Mouse (Mus musculus) monocyte, adult 59 days (primary cell): ENCODE data around the gene Ankrd13a. TPM values are rescaled to one million over a fixed set of nuclear protein-coding genes. Genes with fewer than 3 reads are reported as not detected.

Experiments used
- total RNA-seq, 2 experiments: library from RNA; stranded (reverse); gene quantifications; one replicate each; pipeline ENCODE4 v1.2.4; 2023

Gene Ankrd13a
- total RNA-seq, result 100 to 1,000 TPM; 156 to 165 TPM

DNA sequence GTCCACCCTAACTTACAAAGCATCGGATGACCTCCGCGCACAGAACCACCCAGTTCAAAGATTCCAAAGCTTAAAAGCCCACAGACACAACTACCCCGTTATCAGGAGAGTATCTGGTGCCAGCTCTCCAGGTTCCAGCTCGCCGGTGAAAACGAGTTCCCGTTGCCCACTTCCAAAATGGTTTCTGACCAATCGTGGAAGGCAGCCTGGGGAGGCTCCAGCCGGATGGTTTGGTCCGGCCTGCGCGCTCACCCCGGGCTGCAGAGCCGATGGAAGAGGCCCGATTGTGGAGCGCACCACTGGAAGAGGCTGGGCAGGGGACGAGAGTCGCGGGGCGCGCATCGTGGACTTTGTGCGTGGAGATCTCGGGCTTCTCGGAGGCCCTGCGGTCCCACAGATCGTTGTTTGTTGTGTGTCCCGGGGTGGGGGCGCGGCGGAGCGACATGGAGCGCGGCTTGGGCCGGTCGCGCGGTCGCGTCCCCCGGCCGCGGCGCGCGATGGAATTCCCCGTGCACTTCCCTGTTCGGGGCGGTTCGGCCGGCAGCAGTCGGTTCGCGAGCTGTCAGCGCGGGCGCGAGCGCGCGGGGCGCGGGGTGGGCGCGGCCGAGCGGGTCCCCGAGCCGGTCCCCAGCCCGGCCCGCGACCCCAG lies at the start of gene Ankrd13a:
Gene Ankrd13a, plus strand, starts transcription at position 275 of the 649 bp plus-strand sequence.

DNA sequence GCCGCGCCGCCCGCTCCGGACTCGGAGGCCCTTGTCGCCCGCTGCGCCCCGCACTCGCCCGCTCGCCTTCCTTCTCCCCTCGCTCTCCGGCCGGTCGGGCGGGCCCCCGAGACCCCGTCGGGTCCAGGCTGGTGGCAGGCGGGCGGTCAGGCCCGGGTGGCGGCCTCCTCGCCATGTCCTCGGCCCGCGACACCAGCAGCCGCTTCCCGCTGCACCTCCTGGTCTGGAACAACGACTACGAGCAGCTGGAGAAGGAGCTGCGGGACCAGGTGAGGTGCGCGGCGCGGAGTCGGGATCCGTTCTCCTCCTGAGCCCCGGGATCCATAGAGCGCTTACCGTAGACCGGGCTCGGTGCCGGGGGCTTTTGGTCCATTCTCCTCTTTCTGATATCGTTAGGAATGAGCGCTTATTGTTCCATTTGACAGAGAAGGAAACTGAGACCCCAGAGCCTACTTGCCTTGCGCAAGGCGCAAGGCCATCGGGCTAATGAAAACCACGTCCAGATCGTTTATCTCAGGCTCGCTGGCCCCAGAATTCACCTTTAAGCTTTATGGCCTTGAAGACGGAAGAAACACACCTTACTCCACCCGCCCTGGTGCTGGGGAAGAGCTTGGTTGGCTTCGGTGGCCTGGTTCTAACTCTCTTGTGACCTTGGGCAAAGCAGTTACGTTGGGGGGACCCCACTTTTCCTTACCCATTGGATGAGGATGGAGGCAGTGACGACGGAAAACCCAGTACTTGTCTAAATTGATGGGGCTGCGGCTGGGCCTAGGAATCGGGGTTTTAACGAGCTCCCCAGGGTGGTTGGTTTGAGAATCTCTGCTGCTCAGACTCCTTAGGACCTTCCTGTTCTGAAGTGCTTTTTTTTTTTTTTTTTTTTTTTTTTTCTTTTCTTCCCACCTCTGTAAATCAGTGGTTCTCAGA lies 841 bp downstream of the Ankrd13a start, which contains the start of gene Git2:
Gene Git2, minus strand, starts transcription at position 462 of the 924 bp plus-strand sequence.

DNA sequence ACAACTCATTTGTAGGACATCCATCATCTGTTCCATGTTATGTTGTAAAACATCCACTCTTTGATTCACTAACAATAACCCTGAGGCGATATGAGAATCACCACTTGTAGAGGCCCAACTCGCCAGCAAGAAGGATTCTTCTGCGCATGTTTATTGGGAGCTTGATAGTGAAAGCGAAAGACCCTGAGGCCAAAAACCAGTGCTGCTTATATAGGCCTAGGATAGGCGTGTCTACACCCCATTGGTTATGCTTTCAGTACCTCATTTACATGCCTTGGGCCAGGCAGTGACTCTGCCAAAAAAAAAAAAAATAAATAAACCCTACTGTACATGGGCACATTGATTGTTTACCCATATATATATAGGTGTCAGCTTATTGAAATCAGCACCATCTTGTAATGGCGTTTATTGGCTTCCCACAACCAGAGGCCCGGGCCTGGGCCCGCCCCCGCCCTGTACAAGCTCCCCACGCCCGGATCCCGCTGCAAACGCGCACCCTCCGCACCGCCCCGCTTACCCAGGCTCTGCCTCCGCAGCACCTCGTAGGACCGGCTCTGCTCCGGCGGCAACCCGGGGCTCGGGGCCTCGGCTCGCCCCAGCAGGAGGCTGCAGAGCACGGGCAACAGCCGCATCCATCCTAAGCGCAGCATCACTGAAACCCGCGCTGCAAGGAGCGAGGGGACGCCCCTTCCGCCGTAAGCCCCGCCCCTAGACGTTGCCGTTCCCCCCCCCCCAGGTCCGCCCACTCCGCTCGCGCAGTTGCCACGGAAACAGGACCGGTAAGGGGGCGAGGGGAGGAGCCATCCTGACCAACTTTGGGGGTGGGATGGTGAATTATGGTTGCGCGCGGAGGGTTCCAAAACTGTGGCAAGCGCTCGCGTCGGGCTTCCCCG lies 48.6 kb downstream of the Ankrd13a start, which contains the start of gene 1500011B03Rik:
Gene 1500011B03Rik, minus strand, starts transcription at position 673 of the 893 bp plus-strand sequence.

DNA sequence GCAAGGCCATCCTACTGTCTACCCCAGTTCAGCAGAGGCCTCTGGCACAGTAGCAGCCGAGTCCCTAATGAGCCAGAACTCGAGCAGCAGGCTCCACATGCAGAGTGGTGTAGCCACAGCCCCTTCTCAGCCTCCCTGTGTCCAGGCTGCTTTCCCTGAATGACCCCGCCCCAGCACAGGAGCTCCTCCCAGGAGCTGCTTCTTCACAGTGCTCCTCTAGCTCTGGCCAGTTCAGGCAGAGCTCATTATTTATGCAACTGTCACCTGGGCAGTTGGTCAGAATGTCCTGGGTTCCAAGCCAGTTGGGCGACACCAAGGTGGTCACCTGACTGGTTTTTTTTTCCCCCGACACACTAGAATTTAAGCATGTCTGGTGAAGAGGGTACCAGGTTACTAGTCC lies 78.9 kb downstream of the Ankrd13a start, which contains the start of gene 4930519G04Rik:
Gene 4930519G04Rik, plus strand, starts transcription at position 301 of the 400 bp plus-strand sequence.

Other genes with a start within 250 kb of the Ankrd13a start
- under 1 TPM; 0.52 to 0.70 TPM for gene Fam222a, start 206.7 kb upstream of the Ankrd13a start, total RNA-seq
- 10 to 100 TPM in 1 of 2 experiments, 1 to 10 TPM in 1; 7.4 to 11.9 TPM for gene Trpv4, start 116.3 kb upstream of the Ankrd13a start, total RNA-seq
- gene Gltp, start 83.7 kb upstream of the Ankrd13a start, total RNA-seq, result 100 to 1,000 TPM; 175 to 179 TPM
- 10 to 100 TPM in 1 of 2 experiments, 1 to 10 TPM in 1; 7.6 to 11.7 TPM for gene Tchp, start 66.9 kb upstream of the Ankrd13a start, total RNA-seq
- gene Git2, start 840 bp downstream of the Ankrd13a start, total RNA-seq, result 100 to 1,000 TPM; 144 to 147 TPM
- 10 to 100 TPM; 34.2 to 43.0 TPM for gene 1500011B03Rik, start 48.8 kb downstream of the Ankrd13a start, total RNA-seq
- not detected for gene 4930519G04Rik, start 79.0 kb downstream of the Ankrd13a start, total RNA-seq
- not detected for gene Gm9936, start 84.0 kb downstream of the Ankrd13a start, total RNA-seq
- 10 to 100 TPM; 39.8 to 50.6 TPM for gene Oasl2, start 122.3 kb downstream of the Ankrd13a start, total RNA-seq
- 10 to 100 TPM; 12.9 to 15.3 TPM for gene Oasl1, start 148.6 kb downstream of the Ankrd13a start, total RNA-seq
- gene 2210016L21Rik, start 167.5 kb downstream of the Ankrd13a start, total RNA-seq, result 10 to 100 TPM; 16.4 to 20.3 TPM
- not detected for gene Hnf1a, start 196.4 kb downstream of the Ankrd13a start, total RNA-seq
- 10 to 100 TPM; 64.1 to 64.7 TPM for gene Sppl3, start 236.5 kb downstream of the Ankrd13a start, total RNA-seq